Mouse (Mus musculus) kidney, postnatal 10 days (tissue): ENCODE measurements at regions not wholly inside any gene's neighbourhood (a gene's known extent, or its start where the extent isn't known, plus 50 kb on each side); places are given as distances from the start of the nearest gene placed in this dataset.
A peak's percentile ranks its signal among the peaks of the same experiment; 100 is the strongest.

ENCODE experiments used
- DNase-seq: peaks from one replicate; pipeline ENCODE4 v3.0.0; 2021; ENCODE audit warnings: mixed read lengths

DNA sequence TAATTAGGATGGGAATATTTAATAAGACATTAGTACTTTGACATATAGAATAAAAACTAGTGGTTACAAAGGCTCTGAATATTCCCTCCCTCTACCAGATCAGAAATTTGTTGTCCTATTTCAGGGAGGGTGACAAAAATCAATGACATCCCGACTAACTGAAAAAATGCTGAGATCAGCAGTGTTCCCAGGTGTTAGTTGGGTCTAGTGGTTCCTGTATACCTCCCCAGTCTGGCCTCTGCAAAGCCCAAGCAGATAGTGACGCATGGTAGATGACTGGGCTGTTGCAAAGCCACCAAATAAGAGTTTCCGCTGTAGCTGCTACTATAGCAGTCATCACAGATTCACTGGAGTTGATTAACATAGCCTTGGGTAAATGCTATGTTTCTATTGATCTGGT lies 59.9 kb upstream of the Gm4791 start:
- DNase-seq, result no peak

DNA sequence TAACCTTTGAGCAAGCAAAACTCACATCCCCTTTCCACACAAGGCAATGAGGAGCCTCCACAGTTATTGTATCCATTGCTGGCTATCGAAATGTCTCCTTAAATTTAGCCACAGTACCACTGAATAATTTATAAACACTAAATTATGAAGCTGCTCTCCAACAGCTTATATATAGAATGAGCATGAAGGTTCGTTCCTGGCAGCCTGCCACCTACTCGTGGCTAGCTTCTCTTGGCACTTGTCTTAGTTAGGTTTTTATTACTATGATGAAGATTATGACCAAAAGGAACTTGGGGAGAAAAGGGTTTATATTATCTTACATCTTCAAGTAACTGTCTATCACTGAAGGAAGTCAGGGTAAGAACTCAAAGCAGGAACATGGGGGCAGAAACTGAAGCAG lies 72.9 kb upstream of the Gm4791 start:
- no peak for DNase-seq

GRCm38 (mm10) chr9:46920081-46920480 lies 78.5 kb upstream of the Gm4791 start:
- DNase-seq, result no peak

DNA sequence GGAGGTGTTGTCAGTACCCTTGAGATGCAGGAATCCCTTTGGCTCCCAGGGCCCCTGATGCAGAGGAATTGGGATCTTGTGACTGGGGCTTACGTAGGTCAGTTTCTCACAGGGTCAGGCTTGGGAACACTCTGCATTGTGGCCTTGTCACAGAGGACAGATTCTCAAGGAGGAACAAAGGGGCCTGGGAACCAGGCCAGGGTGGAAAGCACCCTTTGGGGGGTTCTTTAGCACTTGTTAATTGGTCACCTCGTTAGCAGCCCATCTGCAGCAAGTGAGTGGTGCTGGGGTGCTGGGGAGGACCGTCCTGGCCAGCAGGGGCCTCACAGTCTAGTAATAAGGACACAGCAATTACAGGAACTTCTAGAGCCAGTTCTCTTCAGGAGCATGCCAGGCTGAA lies 85.3 kb upstream of the Gm4791 start:
- no peak for DNase-seq

DNA sequence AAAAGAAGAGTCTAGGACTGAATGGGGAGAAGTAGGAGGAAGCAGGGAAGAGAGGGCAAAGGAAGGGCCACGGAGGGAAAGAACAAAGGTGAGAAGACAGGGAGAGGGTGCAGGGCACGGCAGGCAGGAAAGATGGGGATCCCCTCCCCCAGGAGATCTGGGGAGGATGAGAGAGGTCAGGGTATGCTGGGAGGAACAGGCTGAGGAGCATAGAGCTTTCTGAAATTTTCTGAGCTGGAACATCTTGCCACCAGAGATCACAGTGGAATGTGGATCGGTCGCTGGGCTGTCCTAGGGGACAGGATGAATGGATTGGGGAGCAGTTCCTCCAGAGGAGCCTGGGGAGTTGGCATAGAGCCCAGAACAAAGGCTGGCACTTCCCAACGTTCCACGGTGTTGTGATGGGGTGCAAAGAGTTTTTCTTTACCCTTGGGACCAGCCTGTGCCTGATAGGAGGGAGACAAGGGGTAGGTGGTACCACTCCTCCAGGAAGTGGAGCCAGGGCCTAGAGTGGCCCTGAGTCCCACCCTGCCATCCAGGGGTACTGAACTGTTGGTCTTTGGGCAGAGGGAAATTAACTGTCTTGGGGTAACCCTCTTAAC lies 89.0 kb upstream of the Gm4791 start:
- DNase-seq, result no peak

DNA sequence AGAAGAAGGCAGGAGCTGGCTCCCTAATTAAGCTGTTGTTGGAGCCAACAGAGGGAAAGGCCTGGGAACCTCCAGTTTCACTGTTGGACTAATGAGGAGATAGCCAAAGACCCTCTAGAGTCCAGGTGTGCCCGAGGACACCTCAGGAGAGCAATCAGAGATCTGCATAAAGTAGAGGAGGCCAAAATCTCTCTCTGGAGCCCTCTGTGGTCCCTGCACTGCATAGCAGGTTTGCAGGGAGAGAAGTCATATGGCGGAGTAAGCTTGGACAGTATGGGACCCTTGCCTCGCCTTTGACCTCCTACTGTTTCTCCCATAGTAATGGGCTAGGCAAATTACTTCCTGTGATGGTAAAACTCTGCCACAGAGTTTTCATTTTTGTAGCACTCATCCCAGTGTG lies 93.5 kb upstream of the Gm4791 start:
- no peak for DNase-seq

- no peak for DNase-seq
These were observed 94.9 kb upstream of the Gm4791 start for GRCm38 (mm10) chr9:46903491-46904220.

- no peak for DNase-seq
These were observed 99.3 kb upstream of the Gm4791 start for GRCm38 (mm10) chr9:46899283-46899682.

DNA sequence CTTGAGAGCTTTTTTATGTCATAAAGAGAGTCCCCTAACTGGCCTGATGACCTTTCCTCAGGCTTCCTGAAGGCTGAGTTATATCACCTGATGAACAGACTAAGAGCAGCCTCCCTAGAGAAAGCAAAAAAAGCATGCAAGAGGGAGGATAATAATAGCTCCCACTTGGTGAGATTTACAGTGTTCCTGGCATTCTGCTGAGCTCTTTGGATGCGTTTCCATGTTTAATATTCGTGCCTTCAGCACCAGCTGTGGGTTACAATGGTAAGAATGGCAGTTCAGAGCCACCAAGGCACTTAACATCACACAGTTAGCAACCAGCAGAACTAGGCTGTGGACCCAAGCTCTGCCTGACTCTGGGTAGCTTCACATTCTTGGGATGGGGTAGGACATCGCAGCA lies 100.4 kb upstream of the Gm4791 start:
- DNase-seq, result no peak

DNA sequence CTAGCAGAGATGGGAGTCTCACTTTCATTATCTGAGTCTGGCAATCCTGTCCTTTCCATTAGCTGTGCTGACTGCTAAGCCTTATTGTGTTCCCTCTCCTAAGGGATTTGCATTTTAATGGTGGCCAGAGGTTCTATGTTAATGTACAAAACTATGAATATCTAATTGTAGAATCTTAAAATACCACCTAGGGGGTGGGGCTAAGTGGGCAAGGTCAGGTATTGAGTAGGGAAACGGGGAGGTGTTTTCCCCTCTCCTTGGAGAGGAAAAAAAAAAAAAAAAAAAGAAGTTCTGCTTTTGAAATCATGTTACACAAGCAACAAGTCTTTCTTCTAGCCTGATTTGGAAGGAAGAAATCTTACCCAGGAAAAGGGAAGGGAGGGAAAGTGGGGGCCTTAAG lies 106.7 kb upstream of the Gm4791 start:
- no peak for DNase-seq

GRCm38 (mm10) chr9:46889933-46890662 lies 108.4 kb upstream of the Gm4791 start:
- no peak for DNase-seq

GRCm38 (mm10) chr9:46871211-46871994 lies 127.1 kb upstream of the Gm4791 start:
- no peak for DNase-seq

DNA sequence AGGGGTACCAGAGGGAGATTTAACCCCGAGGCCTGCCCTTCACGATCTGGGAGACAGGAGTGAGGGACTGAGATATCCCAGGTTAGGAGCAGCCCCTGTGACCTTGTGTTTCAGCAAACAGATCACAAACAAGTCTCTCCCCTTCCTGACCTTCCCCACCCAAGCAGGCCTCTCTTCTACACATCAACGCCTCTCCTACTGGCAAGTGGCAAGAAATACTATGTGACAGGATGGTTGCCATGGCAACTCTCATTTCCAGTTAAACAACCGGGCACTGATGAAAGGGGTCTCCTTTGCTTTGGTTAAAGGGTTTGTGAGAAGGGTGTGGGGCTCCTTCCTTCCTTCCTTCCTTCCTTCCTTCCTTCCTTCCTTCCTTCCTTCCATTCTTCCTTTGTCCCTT lies 134.6 kb upstream of the Gm4791 start:
- DNase-seq, result no peak

GRCm38 (mm10) chr9:46851753-46852152 lies 146.8 kb upstream of the Gm4791 start:
- no peak for DNase-seq

GRCm38 (mm10) chr9:46851336-46851735 lies 147.2 kb upstream of the Gm4791 start:
- DNase-seq, result no peak

GRCm38 (mm10) chr9:46845276-46845675 lies 153.3 kb upstream of the Gm4791 start:
- no peak for DNase-seq

GRCm38 (mm10) chr9:46843781-46844180 lies 154.8 kb upstream of the Gm4791 start:
- DNase-seq, result no peak

DNA sequence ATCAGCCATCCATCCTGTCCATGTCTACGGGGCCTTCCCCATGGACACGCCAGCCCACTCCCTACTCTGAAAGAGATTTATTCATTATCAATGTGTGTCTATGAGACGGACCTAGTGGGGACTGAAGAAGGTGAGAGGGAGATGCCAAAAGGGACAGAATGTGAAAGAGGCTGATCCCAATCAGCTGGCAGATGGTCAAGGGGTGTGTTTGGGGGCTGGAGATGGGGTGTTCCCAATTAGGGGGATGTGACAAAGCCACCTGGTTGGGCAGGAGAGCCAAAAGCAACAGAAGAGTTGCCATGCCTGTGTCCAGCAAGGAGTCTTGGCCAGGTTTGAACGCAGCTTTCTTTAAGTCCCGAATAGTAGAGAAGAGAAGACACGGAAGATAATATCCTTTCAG lies 157.0 kb upstream of the Gm4791 start:
- no peak for DNase-seq

GRCm38 (mm10) chr9:46835261-46835660 lies 163.3 kb upstream of the Gm4791 start:
- no peak for DNase-seq

- peak; percentile 47 for DNase-seq
These were observed 167.6 kb upstream of the Gm4791 start for GRCm38 (mm10) chr9:46830746-46831560.

DNA sequence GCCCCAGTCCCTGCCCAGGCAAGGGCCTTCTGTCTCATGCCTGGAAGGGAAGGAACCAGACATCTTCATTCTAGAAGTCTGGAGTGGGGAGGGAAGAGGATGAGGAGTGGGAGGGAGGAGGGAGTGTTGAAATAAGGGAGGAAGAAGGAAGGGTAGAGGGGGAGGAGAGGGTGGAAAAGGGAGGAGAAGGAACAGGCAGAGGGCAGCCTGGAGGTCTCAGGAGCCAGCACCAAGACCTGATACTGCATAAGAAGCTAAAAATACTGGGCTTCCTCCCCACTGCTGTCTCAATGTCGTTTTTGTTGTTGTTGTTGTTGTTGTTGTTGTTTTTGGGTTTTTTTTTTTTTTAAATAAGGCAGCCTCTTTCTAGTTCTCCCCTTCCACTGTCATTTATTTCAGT lies 168.2 kb upstream of the Gm4791 start:
- no peak for DNase-seq

- no peak for DNase-seq
These were observed 173.8 kb upstream of the Gm4791 start for GRCm38 (mm10) chr9:46824703-46825102.
